Mouse (Mus musculus) right cerebral cortex, postnatal 14 days (tissue): Measurements from ENCODE around the gene Krtap19-9b.

Experiments
- DNase-seq: peaks from one replicate; pipeline ENCODE4 v3.0.0; 2022

Gene Krtap19-9b

GRCm38 (mm10) chr16:88932165-88932564 lies at the start of gene Krtap19-9b:
TSS of gene Krtap19-9b (minus strand) at chr16:88932265.
- DNase-seq = no peak

DNA sequence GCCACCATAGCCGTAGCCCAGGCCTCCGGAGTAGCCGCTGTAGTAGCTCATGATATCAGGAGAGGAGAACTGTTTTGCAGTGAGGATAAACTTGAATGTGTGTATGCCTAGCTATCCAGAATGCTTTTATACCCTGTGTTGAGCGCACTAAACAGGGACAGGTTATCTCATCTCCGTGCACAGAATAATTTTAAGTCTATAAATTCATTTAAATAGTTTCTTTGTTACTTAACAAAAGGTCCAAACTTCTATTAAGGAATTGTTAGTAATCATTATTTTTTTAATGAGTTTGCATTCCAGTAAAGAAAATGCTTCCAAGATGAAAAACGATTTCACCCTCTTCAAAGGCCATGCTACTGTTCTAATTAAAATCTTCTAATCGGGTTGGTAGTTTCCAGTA lies 30.7 kb upstream of the Krtap19-9b start, which contains the start of gene Krtap16-3:
Gene Krtap16-3 (minus strand): TSS at position 101 of the 400 bp plus-strand sequence.
- DNase-seq = no peak

DNA sequence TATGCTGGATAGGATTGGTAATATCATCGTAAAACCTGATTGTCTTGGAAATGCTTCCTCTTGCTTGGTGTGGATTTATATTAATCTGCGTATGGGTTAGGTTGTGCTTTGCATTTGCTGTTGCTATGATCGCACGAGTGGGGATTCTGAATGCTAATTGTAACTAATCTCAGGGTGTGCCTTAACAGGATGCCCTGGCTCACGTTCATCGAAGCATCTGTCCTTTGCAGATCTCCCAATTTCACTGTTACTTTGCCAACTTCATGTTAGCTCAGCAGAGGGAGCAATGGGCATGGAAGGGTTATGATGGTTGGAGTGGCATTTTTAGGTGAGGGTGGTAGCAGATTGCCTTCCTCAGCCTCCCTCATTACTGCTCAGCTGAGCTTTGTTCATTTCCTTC lies 9.0 kb upstream of the Krtap19-9b start:
- DNase-seq = no peak

GRCm38 (mm10) chr16:88938252-88938651 lies 6.2 kb upstream of the Krtap19-9b start:
- DNase-seq = peak; percentile 8

DNA sequence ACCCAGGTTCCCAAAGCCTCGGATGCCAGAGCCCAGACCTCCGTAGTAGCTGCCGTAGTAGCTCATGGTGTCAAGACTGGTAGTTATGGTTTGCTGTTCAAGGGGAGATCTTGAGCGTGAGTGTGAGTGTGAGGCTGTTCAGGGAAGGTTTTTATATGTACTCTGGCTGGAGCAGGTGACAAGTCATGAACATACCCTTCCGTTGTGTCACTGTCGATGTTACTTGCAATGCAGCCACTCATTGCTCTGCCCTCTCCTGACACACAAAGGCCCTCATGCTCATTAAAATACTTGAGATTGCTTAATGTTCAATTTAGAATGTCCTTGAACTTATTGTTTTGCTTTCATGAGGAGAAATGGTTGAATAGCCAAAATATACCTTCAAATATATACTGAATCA lies 35.7 kb downstream of the Krtap19-9b start, which contains the start of gene Krtap19-5:
Gene Krtap19-5 (minus strand): TSS at position 101 of the 400 bp plus-strand sequence.
- DNase-seq = no peak

DNA sequence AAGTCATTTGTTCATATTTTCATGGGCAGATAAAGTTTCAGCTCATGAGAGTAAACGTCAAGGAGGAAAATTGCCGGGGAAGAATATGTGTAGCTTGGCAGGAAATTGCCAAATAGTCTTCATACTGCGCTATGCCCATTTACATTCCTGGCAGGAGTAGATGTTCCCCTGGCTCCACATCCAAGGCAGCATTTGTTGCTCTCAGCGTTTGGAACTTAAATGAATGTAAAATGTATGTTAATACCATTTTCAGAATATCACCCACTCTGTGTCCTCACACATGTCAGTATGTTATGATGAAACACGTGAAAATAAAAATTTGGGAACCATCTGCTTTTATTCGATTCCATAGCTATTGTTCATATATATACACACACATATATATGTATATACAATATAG lies 45.2 kb downstream of the Krtap19-9b start:
- no peak for DNase-seq

DNA sequence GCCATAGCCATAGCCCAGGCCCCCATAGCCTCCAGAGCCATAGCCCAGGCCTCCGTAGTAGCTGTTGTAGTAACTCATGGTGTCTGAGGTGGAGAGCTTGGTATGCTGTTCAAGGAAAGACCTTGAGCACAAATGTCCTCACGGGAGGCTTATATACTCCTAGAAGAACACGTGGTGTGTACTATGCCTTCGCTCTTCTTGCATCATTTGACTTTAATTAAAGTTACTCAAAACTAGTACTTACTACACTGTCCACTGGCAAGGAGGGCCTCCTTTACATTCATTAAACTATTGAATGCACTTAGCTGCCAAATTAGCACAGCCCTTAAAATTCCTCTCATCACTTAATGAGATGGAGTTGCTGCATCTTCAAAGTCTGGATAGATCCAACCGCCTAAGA lies 47.1 kb downstream of the Krtap19-9b start, which contains the start of gene Krtap19-4:
Gene Krtap19-4 (minus strand): TSS at position 101 of the 400 bp plus-strand sequence.
- no peak for DNase-seq
